Mouse (Mus musculus) CH12.LX (cell line): Measurements from ENCODE around the gene Nthl1. TPM values are rescaled to one million over a fixed set of nuclear protein-coding genes. Genes with fewer than 3 reads are reported as not detected.

Experiments used
- DNase-seq: peaks from one replicate; pipeline ENCODE4 v3.0.0-alpha.2; 2013; ENCODE audit errors: extremely low read depth
- H3K27ac ChIP-seq: 2 replicates; pipeline ENCODE4 v1.5.1; 2012; ENCODE audit warnings: low read depth, mild to moderate bottlenecking, control low read depth, moderate library complexity; ENCODE audit not compliant: insufficient read depth
- H3K27me3 ChIP-seq: replicated peaks from 2 replicates; pipeline ENCODE3; 2012; ENCODE audit warnings: inconsistent platforms
- H3K36me3 ChIP-seq, 2 experiments: replicated peaks in 1 of 2; 2 replicates each; pipeline versions ENCODE3 to v1.6.1; 2012; ENCODE audit warnings: inconsistent platforms in 1 of 2, low read length in 1 of 2, mild to moderate bottlenecking in 1 of 2, mixed read lengths in 1 of 2, moderate library complexity in 1 of 2; ENCODE audit not compliant: control insufficient read depth in 1 of 2, insufficient read depth in 1 of 2
- H3K4me1 ChIP-seq, 2 experiments: 2 replicates each; pipeline ENCODE4 v1.6.1; 2012; ENCODE audit warnings: inconsistent platforms in 1 of 2, moderate library complexity in 1 of 2; ENCODE audit not compliant: insufficient read depth in 2 of 2, control insufficient read depth in 1 of 2
- H3K4me2 ChIP-seq: 2 replicates; pipeline ENCODE4 v1.6.1; 2012; ENCODE audit warnings: low read depth, mild to moderate bottlenecking, control low read depth; ENCODE audit not compliant: poor library complexity, insufficient read depth, severe bottlenecking
- H3K4me3 ChIP-seq, 3 experiments: fragments of 150-350 bp in 1 of 3; sonication (generic) in 1 of 3; replicated peaks in 1 of 3; 2 replicates each; pipeline versions ENCODE3 to v1.5.1; 2011 to 2012; ENCODE audit warnings: low read depth in 2 of 3, low read length in 2 of 3, mild to moderate bottlenecking in 2 of 3, moderate library complexity in 2 of 3, control low read depth in 1 of 3, improper control_type of control experiment in 1 of 3, inconsistent platforms in 1 of 3, mixed read lengths in 1 of 3; ENCODE audit not compliant: poor library complexity in 1 of 3
- H3K79me2 ChIP-seq: replicated peaks from 2 replicates; pipeline ENCODE4 v1.6.1; 2012; ENCODE audit warnings: mild to moderate bottlenecking, moderate library complexity; ENCODE audit not compliant: control insufficient read depth, poor library complexity, insufficient read depth, severe bottlenecking; ENCODE audit errors: extremely low read depth
- H3K9ac ChIP-seq: 2 replicates; pipeline ENCODE4 v1.6.1; 2012; ENCODE audit warnings: low read depth, mild to moderate bottlenecking, control low read depth, moderate library complexity; ENCODE audit not compliant: insufficient read depth
- H3K9me3 ChIP-seq: replicated peaks from 2 replicates; pipeline ENCODE3; 2012; ENCODE audit warnings: low read length, inconsistent platforms, mixed read lengths
- ELF1 ChIP-seq: IDR thresholded peaks from 2 replicates; pipeline ENCODE4 v1.6.1; 2014; ENCODE audit warnings: low read depth, mild to moderate bottlenecking, inconsistent platforms, low read length, improper control_type of control experiment
- EP300 ChIP-seq: IDR thresholded peaks from 2 replicates; pipeline ENCODE4 v1.6.1; 2011; ENCODE audit warnings: low read length, improper control_type of control experiment
- GABPA ChIP-seq: IDR thresholded peaks from 2 replicates; pipeline ENCODE4 v1.6.1; 2012; ENCODE audit warnings: low read depth, low read length, improper control_type of control experiment, inconsistent platforms; ENCODE audit not compliant: insufficient replicate concordance
- IRF4 ChIP-seq: IDR thresholded peaks from 2 replicates; pipeline ENCODE4 v1.6.1; 2014; ENCODE audit warnings: low read depth, mild to moderate bottlenecking, inconsistent platforms, low read length, improper control_type of control experiment
- JUN ChIP-seq: IDR thresholded peaks from 2 replicates; pipeline ENCODE4 v1.6.1; 2011; ENCODE audit warnings: low read depth, mild to moderate bottlenecking, low read length, improper control_type of control experiment, moderate library complexity; ENCODE audit not compliant: insufficient read depth
- MAFK ChIP-seq: IDR thresholded peaks from 2 replicates; pipeline ENCODE4 v1.6.1; 2011; ENCODE audit warnings: low read length, improper control_type of control experiment; ENCODE audit not compliant: insufficient replicate concordance
- NRF1 ChIP-seq: IDR thresholded peaks from 2 replicates; pipeline ENCODE4 v1.6.1; 2014; ENCODE audit warnings: low read depth, mild to moderate bottlenecking, inconsistent platforms, low read length, improper control_type of control experiment, moderate library complexity
- POLR2A ChIP-seq: IDR thresholded peaks from 2 replicates; pipeline ENCODE4 v1.6.1; 2011; ENCODE audit warnings: low read depth, mild to moderate bottlenecking, improper control_type of control experiment, low read length
- RAD21 ChIP-seq: IDR thresholded peaks from 2 replicates; pipeline ENCODE4 v1.6.1; 2011; ENCODE audit warnings: low read depth, mild to moderate bottlenecking, low read length, improper control_type of control experiment, moderate library complexity
- TBP ChIP-seq: conservative IDR thresholded peaks from 2 replicates; pipeline ENCODE4 v1.6.1; 2011; ENCODE audit warnings: low read depth, low read length, improper control_type of control experiment
- UBTF ChIP-seq: IDR thresholded peaks from 2 replicates; pipeline ENCODE4 v1.6.1; 2012; ENCODE audit warnings: low read depth, mild to moderate bottlenecking, inconsistent platforms, low read length, improper control_type of control experiment, moderate library complexity
- ZC3H11A ChIP-seq: IDR thresholded peaks from 2 replicates; pipeline ENCODE4 v1.6.1; 2012; ENCODE audit warnings: low read depth, mild to moderate bottlenecking, inconsistent platforms, low read length, improper control_type of control experiment
- ZKSCAN1 ChIP-seq: IDR thresholded peaks from 2 replicates; pipeline ENCODE4 v1.6.1; 2012; ENCODE audit warnings: low read depth, inconsistent platforms, low read length, improper control_type of control experiment, borderline replicate concordance
- dilution Hi-C: fragments of 300-500 bp; cut with MboI; formaldehyde crosslinking; loops from 2 replicates; pipeline ENCODE4 v1.14.3; 2020; ENCODE audit warnings: low sequenced_read_pairs; ENCODE audit not compliant: extremely low pct_unique_long_range_greater_than_20kb, extremely low pct_ligation_motif_present
- in situ Hi-C: fragments of 300-500 bp; cut with MboI; formaldehyde crosslinking; loops from 3 replicates; pipeline ENCODE4 v1.14.3; 2019; ENCODE audit warnings: low sequenced_read_pairs, low pct_ligation_motif_present, low pct_unique_long_range_greater_than_20kb, mixed read lengths
- polyA plus RNA-seq: library from polyadenylated mRNA; unstranded; fragments of >175 nt; gene quantifications from 2 replicates; pipeline ENCODE4 v1.2.1, GENCODE M21; 2012; ENCODE audit warnings: low read depth; ENCODE audit not compliant: insufficient read length
- total RNA-seq, 2 experiments: library from RNA; depleted of rRNA; stranded (reverse); fragments of 300-350 nt in 1 of 2; fragments of >200 nt in 1 of 2; gene quantifications; 2 replicates each; pipeline ENCODE4 v1.2.3; 2012 to 2014

Nthl1 gene
- total and polyA plus RNA-seq, 3 experiments = 20.1 to 24.0 (median 20.4) TPM

DNA sequence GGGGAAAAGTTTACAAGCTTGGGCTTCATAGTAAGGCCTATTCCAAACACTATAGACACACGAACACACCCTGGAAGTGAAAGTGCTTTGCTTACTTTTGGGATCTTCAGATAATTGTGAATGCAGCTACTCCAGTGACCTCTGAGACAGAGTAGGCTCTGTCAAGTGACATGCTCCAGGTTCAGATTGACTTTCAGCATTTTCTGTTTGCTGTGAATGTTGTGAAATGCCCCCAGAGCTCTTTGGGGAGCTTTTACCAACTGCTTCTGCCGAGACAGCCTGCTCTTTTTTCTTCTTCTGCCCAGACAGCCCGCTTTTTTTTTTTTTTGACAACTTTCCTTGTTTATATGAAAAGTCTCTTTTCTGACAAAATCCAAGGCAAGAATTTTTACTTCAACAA is 48.0 kb upstream of the Nthl1 start:
- Histone ChIP-seq H3K27ac (no peak overlapping the region), H3K4me1 (peaks cover 3 to 80% of the 10 kb centered on the region in 2 experiments), H3K4me2 (no peak overlapping the region), H3K4me3 (no peak overlapping the region), H3K9ac (no peak overlapping the region), H3K27me3 (no peaks in the 10 kb centered on the region), H3K9me3 (no peaks in the 10 kb centered on the region), H3K79me2 (no peaks in the 10 kb centered on the region), H3K36me3 (peaks cover 49 to 62% of the 10 kb centered on the region in 2 experiments)
- no peak for TF ChIP-seq GABPA
- peak; percentile 15 for DNase-seq
- dilution Hi-C loops (no loop called here), in situ Hi-C loops (no loop called here)

DNA sequence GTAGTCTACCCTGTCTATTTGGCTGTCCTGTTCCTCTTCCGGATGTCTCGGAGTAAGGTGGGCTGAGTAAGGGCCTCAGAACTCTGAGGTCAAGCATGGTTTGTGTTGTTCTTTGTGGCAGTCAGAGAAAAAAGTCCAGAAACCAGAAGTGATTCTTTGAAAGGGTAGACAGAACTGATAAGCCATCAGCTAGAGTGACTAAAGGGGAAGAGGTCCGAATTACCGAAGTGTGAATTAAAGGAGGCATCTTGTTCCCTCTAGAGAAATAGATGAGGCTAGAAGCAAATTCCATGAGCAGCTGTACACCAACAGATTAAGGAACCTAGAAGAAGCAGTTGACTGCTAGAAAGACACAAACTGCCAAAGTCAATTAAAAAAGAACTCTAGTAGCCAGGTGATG is 45.9 kb upstream of the Nthl1 start:
- in situ Hi-C loops (no loop called here), dilution Hi-C loops (no loop called here)
- peak; percentile 22 for DNase-seq
- TF ChIP-seq TBP (no peak), POLR2A (no peak), MAFK (no peak), IRF4 (no peak), ZKSCAN1 (no peak), UBTF (no peak), JUN (no peak), NRF1 (no peak), ZC3H11A (no peak), EP300 (no peak)
- H3K4me1 ChIP-seq = peaks cover 3 to 65% of the 10 kb centered on the region in 2 experiments
- no peak overlapping the region for H3K4me3 ChIP-seq
- H3K4me2 ChIP-seq = no peak overlapping the region
- H3K27me3 ChIP-seq = no peaks in the 10 kb centered on the region
- no peak overlapping the region for H3K9ac ChIP-seq
- H3K27ac ChIP-seq = no peak overlapping the region
- H3K36me3 ChIP-seq = peaks cover 44 to 59% of the 10 kb centered on the region in 2 experiments
- H3K79me2 ChIP-seq = no peaks in the 10 kb centered on the region
- no peaks in the 10 kb centered on the region for H3K9me3 ChIP-seq

DNA sequence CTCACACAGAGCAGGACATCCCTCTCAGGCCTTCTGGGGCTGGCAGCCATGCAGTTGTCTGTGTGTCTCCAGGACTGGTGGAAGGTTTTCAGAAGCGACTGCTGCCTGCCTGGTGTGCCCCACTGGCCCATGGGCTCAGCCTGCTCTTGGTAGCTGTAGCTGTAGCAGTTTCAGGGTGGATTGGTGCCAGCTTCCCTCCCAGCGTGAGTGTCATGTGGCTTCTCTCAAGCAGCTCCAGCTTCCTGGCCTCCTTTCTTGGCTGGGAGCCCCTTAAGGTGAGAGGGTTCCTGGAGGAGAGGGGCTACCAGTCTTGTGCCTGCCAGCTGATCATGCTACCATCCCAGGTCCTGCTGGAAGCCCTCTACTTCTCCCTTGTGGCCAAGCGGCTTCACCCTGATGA is 41.5 kb upstream of the Nthl1 start:
- no peak for DNase-seq
- TF ChIP-seq ELF1 (no peak), GABPA (no peak), UBTF (no peak), RAD21 (no peak)
- H3K36me3 ChIP-seq = peaks cover 72 to 88% of the 10 kb centered on the region in 2 experiments
- no peaks in the 10 kb centered on the region for H3K79me2 ChIP-seq
- H3K4me2 ChIP-seq = no peak overlapping the region
- H3K27ac ChIP-seq = no peak overlapping the region
- no peak overlapping the region for H3K4me3 ChIP-seq
- no peak overlapping the region for H3K9ac ChIP-seq
- dilution Hi-C loops = no loop called here
- H3K27me3 ChIP-seq = no peaks in the 10 kb centered on the region
- H3K4me1 ChIP-seq = peaks cover 0 to 28% of the 10 kb centered on the region in 2 experiments; a peak in 2 of 4 replicates
- H3K9me3 ChIP-seq = no peaks in the 10 kb centered on the region
- in situ Hi-C loops = no loop called here
